Mouse (Mus musculus) megakaryocyte-erythroid progenitor cell, adult 5-6 weeks (primary cell): Measurements from ENCODE around the gene Wdr48. TPM values are rescaled to one million over a fixed set of nuclear protein-coding genes. Genes with fewer than 3 reads are reported as not detected.

Experiments
- ATAC-seq: replicated peaks from 2 replicates; pipeline ENCODE4 v1.8.0; 2016; ENCODE audit warnings: mild to moderate bottlenecking, inconsistent platforms; ENCODE audit not compliant: severe bottlenecking, poor library complexity, low FRiP score, low TSS enrichment
- total RNA-seq, 2 experiments: library from RNA; stranded (forward) in 1 of 2; stranded (reverse) in 1 of 2; fragments of 200-1000, 215-1000 nt in 1 of 2; fragments of >200 nt in 1 of 2; fragmentation: Nextera tagmentation in 1 of 2; gene quantifications; 2 replicates each; pipeline ENCODE4 v1.2.3; 2014 to 2017

Gene Wdr48
- total RNA-seq, 2 experiments from 2014 or later, result 27.2 to 49.3 TPM

DNA sequence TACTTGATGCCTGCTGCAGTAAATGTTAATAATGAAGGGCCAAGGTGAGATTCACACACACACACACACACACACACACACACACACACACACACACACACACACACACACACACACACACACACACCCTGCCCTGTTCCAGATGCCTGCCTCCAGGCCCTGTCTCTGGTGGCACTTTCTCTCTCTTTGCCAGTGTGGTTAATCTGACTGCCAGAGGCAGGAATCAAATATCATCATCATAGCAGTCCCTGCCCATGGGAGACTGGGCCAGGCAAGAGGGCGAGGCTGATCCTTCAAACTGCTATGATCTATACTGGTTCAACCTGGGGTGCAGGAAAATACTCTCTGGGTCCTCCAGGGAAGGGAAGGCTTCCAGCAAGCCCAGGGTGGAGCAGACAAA is 25.2 kb downstream of the Wdr48 start:
- 0 out of 2 replicates have a peak, but pooled peaks have one; percentile 26 for ATAC-seq

DNA sequence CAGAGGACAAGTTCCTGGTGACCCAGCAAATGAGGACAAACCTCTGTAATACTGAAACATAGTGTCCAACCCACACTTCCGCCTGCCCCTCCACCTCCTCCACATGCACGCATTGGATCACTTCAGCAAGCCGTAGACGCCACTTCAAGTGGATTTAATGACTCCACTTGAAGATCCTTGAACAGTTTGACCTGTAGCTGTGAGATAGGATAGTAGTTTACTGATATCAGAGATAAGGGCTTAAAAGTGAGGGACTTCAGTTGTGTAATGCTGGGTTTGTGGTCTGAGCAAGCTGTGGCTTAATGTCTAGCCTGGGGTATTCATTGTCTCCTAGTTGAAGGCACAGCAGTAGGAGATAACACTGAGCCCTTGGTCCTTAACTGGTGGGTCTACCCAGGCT is 28.8 kb downstream of the Wdr48 start:
- ATAC-seq, result 0 out of 2 replicates have a peak, but pooled peaks have one; percentile 15

DNA sequence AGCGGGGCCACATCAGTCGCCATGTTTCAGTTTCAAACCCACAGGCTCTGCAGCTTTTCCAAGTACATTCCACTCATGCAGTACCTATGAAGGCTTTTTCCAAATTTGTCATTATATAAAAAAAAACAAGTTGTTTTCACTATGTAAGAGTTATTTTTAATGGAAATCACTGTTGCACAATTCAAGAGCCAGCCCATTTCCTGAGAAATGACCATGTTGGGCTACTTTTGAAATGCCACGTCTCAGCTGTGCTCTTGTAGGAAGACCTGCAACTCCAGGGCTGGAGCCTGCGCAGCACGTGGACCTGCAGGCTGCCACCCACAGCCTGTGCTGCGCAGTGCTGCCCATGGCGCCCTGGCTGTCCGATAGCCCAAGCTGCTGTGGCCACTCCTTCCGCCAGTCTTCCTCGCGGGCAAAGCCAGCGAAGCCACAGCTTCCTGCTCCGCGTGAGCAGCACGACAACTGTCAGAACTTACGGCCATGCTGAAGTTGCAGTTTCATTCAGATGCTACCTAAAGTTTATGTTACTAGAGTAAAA is 30.5 kb downstream of the Wdr48 start:
- ATAC-seq, result no peak

GRCm38 (mm10) chr9:119925729-119926128 is 31.1 kb downstream of the Wdr48 start:
- no peak for ATAC-seq

GRCm38 (mm10) chr9:119926497-119926896 is 31.8 kb downstream of the Wdr48 start:
- no peak for ATAC-seq

- ATAC-seq, result no peak
These were observed 37.7 kb downstream of the Wdr48 start for GRCm38 (mm10) chr9:119932358-119932757.

DNA sequence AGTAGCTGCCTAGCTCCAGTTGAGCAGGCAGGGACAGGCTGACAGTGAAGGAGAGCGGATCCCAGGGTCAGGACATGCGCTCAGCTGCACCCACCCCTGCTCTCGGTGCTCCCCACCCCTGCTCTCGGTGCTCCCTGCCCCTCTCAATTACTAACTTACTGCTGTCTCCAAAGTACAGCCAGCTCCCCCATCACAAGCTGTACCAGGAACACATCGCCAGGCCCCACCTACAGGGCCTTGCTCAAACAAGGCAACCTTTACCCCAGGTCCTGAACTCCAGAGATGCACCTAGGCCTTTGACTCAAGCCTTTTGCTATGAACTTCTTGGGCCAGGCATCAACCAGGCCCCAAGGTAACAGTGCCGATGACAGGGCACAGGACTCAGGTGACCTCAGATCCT is 39.0 kb downstream of the Wdr48 start:
- no peak for ATAC-seq

DNA sequence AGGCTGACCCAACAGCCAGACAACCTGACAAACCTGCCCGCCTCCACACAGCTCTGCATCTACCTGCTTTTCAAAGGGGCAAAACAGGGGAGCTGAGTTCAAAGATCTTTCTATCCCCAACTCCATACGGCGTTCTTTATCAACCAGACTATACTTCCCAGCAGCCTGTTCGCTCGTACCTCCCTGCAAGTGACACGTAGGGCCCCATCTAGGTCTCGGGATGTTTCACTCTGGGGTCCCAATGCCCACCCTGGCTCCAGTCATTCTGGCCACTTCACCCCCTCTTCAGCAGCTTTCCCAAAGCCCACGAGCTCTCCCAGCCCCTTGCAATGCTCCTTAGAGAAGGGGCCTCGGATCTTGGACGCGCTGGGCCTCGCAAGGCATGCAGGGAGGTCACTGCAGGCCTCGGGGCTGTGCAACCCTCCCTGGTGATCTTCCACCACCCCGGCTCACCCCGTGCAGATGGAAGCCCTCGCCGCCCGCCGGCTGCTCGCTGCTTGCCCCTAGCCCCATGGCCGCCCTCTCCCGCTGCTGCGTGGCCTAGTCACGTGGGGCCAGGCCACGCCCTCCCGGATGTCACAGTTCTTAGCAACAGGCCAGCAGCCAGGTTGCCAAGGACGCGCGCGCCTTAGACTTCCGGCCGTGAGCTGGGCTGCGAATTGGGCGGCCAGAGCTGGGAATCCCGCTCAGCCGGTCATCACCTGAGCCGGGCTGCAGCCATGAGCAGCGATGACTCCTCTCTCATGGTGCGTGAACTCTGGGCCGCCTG is 42.5 kb downstream of the Wdr48 start, which contains the start of the genes Gorasp1 and Ttc21a:
Gene Gorasp1, minus strand, starts transcription at position 561 of the 769 bp plus-strand sequence.
Gene Ttc21a, plus strand, starts transcription at position 602 of the 769 bp plus-strand sequence.
- ATAC-seq, result peak; percentile 90

DNA sequence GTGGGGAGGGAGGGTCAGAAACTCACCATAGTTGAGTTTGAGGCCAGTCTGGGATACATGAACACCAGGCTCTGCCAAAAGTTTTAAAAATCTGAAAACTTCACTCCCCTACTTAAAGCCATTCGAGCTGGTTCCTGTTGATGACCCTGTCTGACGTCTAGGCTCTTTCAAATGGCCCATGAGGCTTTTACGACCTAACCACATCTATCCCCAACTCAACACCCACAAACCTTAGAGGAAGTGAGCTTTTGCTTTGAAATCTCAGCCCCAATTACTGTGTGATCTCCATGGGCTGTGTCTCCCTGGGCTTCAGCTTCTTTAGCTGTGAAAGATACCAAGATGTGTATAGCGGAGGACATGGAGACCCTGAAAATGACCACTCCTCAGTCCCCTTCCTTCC is 43.8 kb downstream of the Wdr48 start:
- ATAC-seq, result no peak

- no peak for ATAC-seq
These were observed 45.0 kb downstream of the Wdr48 start for GRCm38 (mm10) chr9:119939646-119940045.

- ATAC-seq, result no peak
These were observed 46.7 kb downstream of the Wdr48 start for GRCm38 (mm10) chr9:119941407-119941806.

DNA sequence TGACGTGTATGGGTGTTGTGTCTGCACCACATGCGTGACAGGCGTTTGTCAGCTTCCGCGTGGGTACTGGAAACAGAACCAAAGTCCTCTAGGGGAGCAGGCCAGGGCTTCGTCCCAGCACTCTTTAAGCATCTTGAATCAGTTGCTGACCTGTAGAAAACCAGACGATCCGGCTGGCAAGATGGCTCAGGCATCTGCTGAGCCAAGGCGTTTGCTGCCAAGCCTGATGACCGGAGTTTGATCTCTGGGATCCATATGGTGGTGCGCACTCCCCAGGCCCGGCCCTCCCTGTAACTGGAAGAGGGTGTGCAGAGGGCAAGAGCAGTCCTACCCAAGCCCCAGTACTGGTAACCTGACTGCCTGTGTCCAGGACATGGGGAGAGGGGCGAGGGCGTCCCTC is 47.2 kb downstream of the Wdr48 start:
- no peak for ATAC-seq

DNA sequence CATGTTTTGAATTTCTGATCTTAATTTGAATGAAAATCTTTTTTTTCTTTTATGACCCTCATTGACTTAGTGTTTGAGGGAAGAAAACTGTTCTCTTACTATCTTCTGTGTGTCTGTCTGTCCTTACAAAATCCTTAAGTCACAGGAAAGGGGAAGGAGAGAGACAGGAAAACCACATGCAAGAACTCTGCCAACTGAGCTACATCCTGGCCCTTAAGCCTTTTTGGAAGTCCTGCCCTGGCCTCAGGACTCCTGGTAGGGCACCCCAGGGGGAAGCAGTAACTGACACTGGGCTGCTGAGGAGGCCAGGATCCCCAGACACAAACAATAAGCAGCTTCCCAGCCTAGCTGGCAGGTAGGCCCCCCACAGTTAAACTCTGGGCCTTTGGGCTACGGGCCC is 48.6 kb downstream of the Wdr48 start:
- no peak for ATAC-seq

- ATAC-seq, result peak; percentile 60
These were observed 50.7 kb downstream of the Wdr48 start for GRCm38 (mm10) chr9:119945173-119945900.

GRCm38 (mm10) chr9:119948804-119949203 is 54.1 kb downstream of the Wdr48 start:
- ATAC-seq, result no peak

GRCm38 (mm10) chr9:119950434-119950833 is 55.8 kb downstream of the Wdr48 start:
- no peak for ATAC-seq

GRCm38 (mm10) chr9:119951388-119951787 is 56.7 kb downstream of the Wdr48 start:
- ATAC-seq, result no peak

- ATAC-seq, result no peak
These were observed 64.2 kb downstream of the Wdr48 start for GRCm38 (mm10) chr9:119958835-119959234.

DNA sequence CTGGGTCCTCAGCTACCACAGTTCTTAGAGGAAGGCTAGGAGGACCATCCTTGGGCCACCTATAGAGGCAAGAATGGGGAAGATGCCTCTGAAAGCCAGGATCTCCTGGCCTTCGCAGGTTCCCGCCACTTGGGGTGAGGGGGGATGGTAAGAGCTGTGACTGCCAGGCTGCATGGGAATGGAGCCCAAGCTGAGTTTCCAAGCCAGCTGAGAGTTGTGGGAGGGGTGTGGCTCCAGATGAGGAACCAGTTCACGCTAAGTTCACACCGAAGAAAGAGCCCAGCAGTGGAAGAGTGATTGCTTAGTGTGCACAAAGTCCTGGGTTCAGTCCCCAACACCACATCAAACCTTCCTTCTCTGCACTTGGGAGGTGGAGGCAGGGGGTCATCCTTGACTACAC is 67.5 kb downstream of the Wdr48 start:
- ATAC-seq, result no peak

DNA sequence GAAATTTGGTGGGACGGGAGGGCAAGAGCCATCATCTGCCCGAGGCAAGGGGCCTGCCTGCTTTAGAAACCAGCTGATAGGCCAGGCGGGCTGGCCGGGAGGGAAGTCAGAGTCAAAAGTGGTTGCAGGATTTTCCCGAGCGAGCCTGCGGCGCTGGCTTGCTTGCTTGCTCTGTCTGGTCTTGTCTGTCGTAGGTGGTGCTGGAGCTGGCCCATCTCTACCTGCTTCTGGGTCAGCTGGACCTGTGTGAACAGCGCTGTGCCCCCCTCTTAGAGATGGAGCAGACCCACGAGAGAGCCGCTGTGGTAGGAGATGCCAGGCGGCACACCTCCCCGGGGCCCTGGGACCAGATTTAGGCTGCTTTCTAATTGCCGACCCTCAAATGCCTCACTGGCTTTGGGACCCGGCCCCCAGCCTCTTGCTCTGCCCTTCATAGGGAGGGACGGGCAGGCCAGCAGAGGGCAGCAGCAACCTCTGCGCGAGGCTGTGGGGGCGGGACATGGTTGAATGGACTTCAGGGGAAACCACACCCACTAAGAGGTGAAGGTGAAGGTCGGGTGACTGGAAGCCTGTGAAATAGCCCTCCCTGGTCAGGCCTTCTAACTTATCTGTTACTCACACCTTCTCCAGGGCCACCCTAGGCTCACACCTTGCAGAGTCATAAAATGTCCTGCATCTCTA is 68.4 kb downstream of the Wdr48 start:
- ATAC-seq, result peak; percentile 90
